Mouse (Mus musculus): ENCODE measurements at regions not wholly inside any gene's neighbourhood (a gene's known extent, or its start where the extent isn't known, plus 50 kb on each side); places are given as distances from the start of the nearest gene placed in this dataset.

DNA sequence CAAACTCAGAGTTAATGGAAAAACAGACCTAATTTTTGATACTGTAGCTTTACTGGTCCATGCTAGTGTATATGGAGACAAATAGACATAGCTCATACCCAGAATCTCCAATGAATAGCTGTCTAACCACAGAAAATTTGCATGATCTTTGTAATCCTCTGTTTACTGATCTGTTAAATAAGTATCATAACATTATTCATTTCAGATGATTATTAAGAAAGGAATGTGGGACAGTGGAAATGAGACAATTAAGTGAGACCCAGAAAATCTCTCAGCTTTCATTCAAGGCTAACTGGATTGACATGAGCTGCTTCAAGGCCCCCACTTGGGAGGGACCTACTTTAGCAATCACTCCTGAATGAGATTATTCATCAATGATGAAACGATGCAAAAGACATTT is 1463.5 kb upstream of the Gm8797 start:
- no peak for TF ChIP-seq CTCF (IDR thresholded peaks at IDR 0.05; ENCODE audit: low read depth, low read length)
- TF ChIP-seq POLR2A (IDR thresholded peaks at IDR 0.05; ENCODE audit: insufficient read depth, low read length): no peak
- no peak for TF ChIP-seq EP300 (IDR thresholded peaks at IDR 0.05; ENCODE audit: insufficient read depth, low read depth, low read length)

Measured in ES-Bruce4 (cell line).